Mouse (Mus musculus) embryonic facial prominence, embryonic 13.5 days (tissue): Measurements from ENCODE around the gene Cdkal1. TPM values are rescaled to one million over a fixed set of nuclear protein-coding genes. Genes with fewer than 3 reads are reported as not detected.

Experiments
- ATAC-seq: fragments of 200-750 bp; cut with Nextera tagmentation; 2 replicates; pipeline ENCODE4 v1.8.0; 2017; ENCODE audit warnings: low read depth; ENCODE audit not compliant: insufficient number of reproducible peaks, insufficient read depth, low FRiP score, low TSS enrichment
- H3K27ac ChIP-seq: fragments of 300-500 bp; sonication (generic); 2 replicates; pipeline ENCODE4 v1.5.1; 2015; ENCODE audit warnings: moderate library complexity, mild to moderate bottlenecking, inconsistent platforms
- H3K27me3 ChIP-seq: fragments of 300-500 bp; sonication (generic); 2 replicates; pipeline ENCODE4 v1.6.1; 2015; ENCODE audit warnings: mild to moderate bottlenecking, inconsistent platforms
- H3K36me3 ChIP-seq: fragments of 300-500 bp; sonication (generic); 2 replicates; pipeline ENCODE4 v1.6.1; 2015; ENCODE audit warnings: mild to moderate bottlenecking, inconsistent platforms
- H3K4me1 ChIP-seq: fragments of 300-500 bp; sonication (generic); 2 replicates; pipeline ENCODE4 v1.6.1; 2015; ENCODE audit warnings: inconsistent platforms
- H3K4me2 ChIP-seq: fragments of 300-500 bp; sonication (generic); 2 replicates; pipeline ENCODE4 v1.6.1; 2015; ENCODE audit warnings: moderate library complexity, mild to moderate bottlenecking, inconsistent platforms
- H3K4me3 ChIP-seq: fragments of 300-500 bp; sonication (generic); 2 replicates; pipeline ENCODE4 v1.5.1; 2015; ENCODE audit warnings: mild to moderate bottlenecking, inconsistent platforms
- H3K9ac ChIP-seq: fragments of 300-500 bp; sonication (generic); 2 replicates; pipeline ENCODE4 v1.6.1; 2015; ENCODE audit warnings: mild to moderate bottlenecking, inconsistent platforms
- H3K9me3 ChIP-seq: fragments of 300-500 bp; sonication (generic); 2 replicates; pipeline ENCODE4 v1.6.1; 2016; ENCODE audit warnings: inconsistent platforms
- WGBS: fragments of 180-500 bp; shearing (Covaris S2); methylation state at CpG from one replicate; pipeline ENCODE4 v1.1.7; 2015; ENCODE audit warnings: mixed read lengths; 5-methylcytosine and 5-hydroxymethylcytosine counted together
- polyA plus RNA-seq: library from polyadenylated mRNA; unstranded; fragments of >200 nt; fragmentation: Nextera tagmentation; extraction: Ambion mirVana; gene quantifications from 2 replicates; pipeline ENCODE4 v1.2.1, GENCODE M21; 2015

Gene Cdkal1
- polyA plus RNA-seq, 1 experiment from 2014 or later, result 34.0 TPM

GRCm38 (mm10) chr13:29599646-29600045 lies 255.8 kb downstream of the Cdkal1 start:
- Histone ChIP-seq H3K4me1 (peaks cover 14% of the 10 kb centered on the region), H3K27ac (no peak overlapping the region), H3K9me3 (no peaks in the 10 kb centered on the region), H3K36me3 (no peaks in the 10 kb centered on the region), H3K4me3 (no peak overlapping the region), H3K4me2 (no peak overlapping the region), H3K27me3 (no peaks in the 10 kb centered on the region), H3K9ac (no peak overlapping the region)
- 64% methylated on average over 2 of the region's 2 CpGs for WGBS
- no peak for ATAC-seq

GRCm38 (mm10) chr13:29596735-29597134 lies 258.7 kb downstream of the Cdkal1 start:
- WGBS, result 38% methylated on average over 3 of the region's 3 CpGs

GRCm38 (mm10) chr13:29593096-29593495 lies 262.4 kb downstream of the Cdkal1 start:
- Histone ChIP-seq H3K4me3 (no peak overlapping the region), H3K27me3 (no peaks in the 10 kb centered on the region), H3K4me1 (no peaks in the 10 kb centered on the region), H3K9ac (no peak overlapping the region), H3K9me3 (peaks cover 7% of the 10 kb centered on the region; the same call in 1 of the 2 replicates), H3K36me3 (0 out of 2 replicates have a peak, but pooled peaks cover 7% of the 10 kb centered on the region), H3K27ac (no peak overlapping the region), H3K4me2 (no peak overlapping the region)
- ATAC-seq, result no peak
- 93% methylated on average over 3 of the region's 3 CpGs for WGBS

More at GRCm38 (mm10) chr13:29596735-29597134, 258.7 kb downstream of the Cdkal1 start:
- H3K27ac ChIP-seq, result no peak overlapping the region
- H3K4me2 ChIP-seq, result no peak overlapping the region
- peaks cover 7% of the 10 kb centered on the region; the same call in 1 of the 2 replicates for H3K9me3 ChIP-seq
- H3K9ac ChIP-seq, result no peak overlapping the region
- no peak for ATAC-seq
- no peaks in the 10 kb centered on the region for H3K4me1 ChIP-seq
- H3K36me3 ChIP-seq, result 0 out of 2 replicates have a peak, but pooled peaks cover 7% of the 10 kb centered on the region
- no peak overlapping the region for H3K4me3 ChIP-seq
- no peaks in the 10 kb centered on the region for H3K27me3 ChIP-seq

GRCm38 (mm10) chr13:29590685-29591084 lies 264.8 kb downstream of the Cdkal1 start:
- no peak overlapping the region for H3K9ac ChIP-seq
- H3K36me3 ChIP-seq, result 0 out of 2 replicates have a peak, but pooled peaks cover 7% of the 10 kb centered on the region
- 91% methylated on average over 5 of the region's 5 CpGs for WGBS
- H3K4me2 ChIP-seq, result no peak overlapping the region
- no peaks in the 10 kb centered on the region for H3K4me1 ChIP-seq
- H3K27ac ChIP-seq, result no peak overlapping the region
- no peak for ATAC-seq
- H3K4me3 ChIP-seq, result no peak overlapping the region
- H3K27me3 ChIP-seq, result no peaks in the 10 kb centered on the region
- H3K9me3 ChIP-seq, result peaks cover 7% of the 10 kb centered on the region; the same call in 1 of the 2 replicates

GRCm38 (mm10) chr13:29590164-29590563 lies 265.3 kb downstream of the Cdkal1 start:
- Histone ChIP-seq H3K27ac (no peak overlapping the region), H3K4me3 (no peak overlapping the region), H3K27me3 (no peaks in the 10 kb centered on the region), H3K4me1 (no peaks in the 10 kb centered on the region), H3K4me2 (no peak overlapping the region), H3K9me3 (peaks cover 7% of the 10 kb centered on the region; the same call in 1 of the 2 replicates), H3K9ac (no peak overlapping the region), H3K36me3 (0 out of 2 replicates have a peak, but pooled peaks cover 7% of the 10 kb centered on the region)
- ATAC-seq, result no peak
- 79% methylated on average over 5 of the region's 5 CpGs for WGBS

- peaks cover 7% of the 10 kb centered on the region; the same call in 1 of the 2 replicates for H3K9me3 ChIP-seq
- WGBS, result 87% methylated on average over 4 of the region's 4 CpGs
- H3K9ac ChIP-seq, result no peak overlapping the region
- no peaks in the 10 kb centered on the region for H3K4me1 ChIP-seq
- H3K27me3 ChIP-seq, result no peaks in the 10 kb centered on the region
- H3K36me3 ChIP-seq, result 0 out of 2 replicates have a peak, but pooled peaks cover 7% of the 10 kb centered on the region
- no peak overlapping the region for H3K4me2 ChIP-seq
- H3K27ac ChIP-seq, result no peak overlapping the region
- ATAC-seq, result no peak
- no peak overlapping the region for H3K4me3 ChIP-seq
These were observed 266.8 kb downstream of the Cdkal1 start for GRCm38 (mm10) chr13:29588693-29589092.

GRCm38 (mm10) chr13:29581762-29582700 lies 273.4 kb downstream of the Cdkal1 start:
- Histone ChIP-seq H3K27ac (no peak overlapping the region), H3K4me2 (no peak overlapping the region), H3K4me3 (no peak overlapping the region), H3K27me3 (no peaks in the 10 kb centered on the region), H3K9ac (no peak overlapping the region), H3K4me1 (0 out of 2 replicates have a peak, but pooled peaks cover 6% of the 10 kb centered on the region), H3K36me3 (no peaks in the 10 kb centered on the region), H3K9me3 (no peaks in the 10 kb centered on the region)
- ATAC-seq, result no peak
- 82% methylated on average over 9 of the region's 9 CpGs for WGBS

- no peaks in the 10 kb centered on the region for H3K27me3 ChIP-seq
- WGBS, result 84% methylated on average over 7 of the region's 7 CpGs
- no peak overlapping the region for H3K27ac ChIP-seq
- H3K9me3 ChIP-seq, result peaks cover 4% of the 10 kb centered on the region; the same call in 1 of the 2 replicates
- H3K36me3 ChIP-seq, result no peaks in the 10 kb centered on the region
- H3K4me3 ChIP-seq, result no peak overlapping the region
- ATAC-seq, result no peak
- H3K9ac ChIP-seq, result no peak overlapping the region
- H3K4me1 ChIP-seq, result 0 out of 2 replicates have a peak, but pooled peaks cover 6% of the 10 kb centered on the region
- no peak overlapping the region for H3K4me2 ChIP-seq
These were observed 274.7 kb downstream of the Cdkal1 start for GRCm38 (mm10) chr13:29580780-29581179.

- Histone ChIP-seq H3K4me1 (0 out of 2 replicates have a peak, but pooled peaks cover 12% of the 10 kb centered on the region), H3K27me3 (no peaks in the 10 kb centered on the region), H3K9ac (no peak overlapping the region), H3K9me3 (peaks cover 4% of the 10 kb centered on the region; the same call in 1 of the 2 replicates), H3K4me3 (no peak overlapping the region), H3K4me2 (no peak overlapping the region), H3K27ac (no peak overlapping the region), H3K36me3 (no peaks in the 10 kb centered on the region)
- WGBS, result 63% methylated on average over 3 of the region's 3 CpGs
- ATAC-seq, result no peak
These were observed 275.5 kb downstream of the Cdkal1 start for GRCm38 (mm10) chr13:29580009-29580408.

- Histone ChIP-seq H3K9me3 (peaks cover 4% of the 10 kb centered on the region; the same call in 1 of the 2 replicates), H3K27me3 (no peaks in the 10 kb centered on the region), H3K4me2 (no peak overlapping the region), H3K9ac (no peak overlapping the region), H3K4me1 (0 out of 2 replicates have a peak, but pooled peaks cover 15% of the 10 kb centered on the region), H3K4me3 (no peak overlapping the region), H3K36me3 (no peaks in the 10 kb centered on the region), H3K27ac (no peak overlapping the region)
- no peak for ATAC-seq
- 86% methylated on average over 3 of the region's 3 CpGs for WGBS
These were observed 276.9 kb downstream of the Cdkal1 start for GRCm38 (mm10) chr13:29578621-29579020.

GRCm38 (mm10) chr13:29574784-29575183 lies 280.7 kb downstream of the Cdkal1 start:
- H3K4me1 ChIP-seq, result 0 out of 2 replicates have a peak, but pooled peaks cover 9% of the 10 kb centered on the region
- H3K4me3 ChIP-seq, result no peak overlapping the region
- H3K9me3 ChIP-seq, result peaks cover 4% of the 10 kb centered on the region; the same call in 1 of the 2 replicates
- WGBS, result 69% methylated on average over 1 of the region's 1 CpGs
- no peaks in the 10 kb centered on the region for H3K36me3 ChIP-seq
- H3K27me3 ChIP-seq, result no peaks in the 10 kb centered on the region
- no peak overlapping the region for H3K4me2 ChIP-seq
- H3K27ac ChIP-seq, result no peak overlapping the region
- no peak for ATAC-seq
- no peak overlapping the region for H3K9ac ChIP-seq
